Mouse (Mus musculus): ENCODE measurements around the gene Caskin1.

Caskin1 gene

DNA sequence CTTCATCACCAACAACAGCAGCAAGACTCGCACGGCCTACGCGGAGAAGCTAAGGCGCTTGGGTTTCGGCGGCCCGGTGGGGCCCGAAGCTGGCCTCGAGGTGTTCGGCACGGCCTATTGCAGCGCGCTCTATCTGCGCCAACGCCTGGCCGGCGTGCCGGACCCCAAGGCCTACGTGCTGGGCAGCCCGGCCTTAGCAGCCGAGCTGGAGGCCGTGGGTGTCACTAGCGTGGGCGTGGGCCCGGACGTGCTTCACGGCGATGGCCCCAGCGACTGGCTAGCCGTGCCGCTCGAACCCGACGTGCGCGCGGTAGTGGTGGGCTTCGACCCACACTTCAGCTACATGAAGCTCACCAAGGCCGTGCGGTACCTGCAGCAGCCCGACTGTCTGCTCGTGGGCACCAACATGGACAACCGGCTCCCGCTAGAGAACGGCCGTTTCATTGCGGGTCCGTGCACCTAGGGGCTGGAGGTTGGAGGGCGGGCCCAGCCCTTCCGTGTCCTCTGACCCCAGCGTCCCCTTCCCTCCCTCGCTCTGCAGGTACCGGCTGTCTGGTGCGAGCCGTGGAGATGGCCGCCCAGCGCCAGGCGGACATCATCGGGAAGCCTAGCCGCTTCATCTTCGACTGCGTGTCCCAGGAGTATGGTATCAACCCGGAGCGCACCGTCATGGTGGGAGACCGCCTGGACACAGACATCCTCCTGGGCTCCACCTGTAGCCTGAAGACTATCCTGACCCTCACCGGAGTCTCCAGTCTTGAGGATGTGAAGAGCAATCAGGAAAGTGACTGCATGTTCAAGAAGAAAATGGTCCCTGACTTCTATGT is 17.5 kb upstream of the Caskin1 start:
- in situ Hi-C loops (cut with MboI; ENCODE audit: unreplicated experiment in 2 of 2), result no loop called here

DNA sequence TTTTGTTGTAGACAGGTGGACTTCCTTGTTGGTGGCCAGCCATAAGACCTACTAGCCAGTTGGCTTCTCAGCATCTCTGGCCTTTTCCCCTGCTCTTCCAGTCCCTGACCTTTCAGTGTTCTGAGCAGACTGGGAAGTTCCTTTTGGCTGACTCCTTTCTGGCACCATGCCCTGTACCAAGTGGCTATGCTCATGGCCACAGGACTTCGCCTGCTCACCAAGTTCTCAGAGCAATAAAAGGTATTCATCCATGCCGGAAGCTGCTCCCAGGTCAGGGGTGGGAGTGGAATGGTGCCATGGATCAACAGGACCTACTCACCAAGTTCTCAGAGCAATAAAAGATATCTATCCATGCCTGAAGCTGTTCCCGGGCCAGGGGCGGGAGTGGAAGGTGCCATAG is 15.9 kb upstream of the Caskin1 start:
- in situ Hi-C loops (cut with MboI; ENCODE audit: unreplicated experiment in 2 of 2), result no loop called here

DNA sequence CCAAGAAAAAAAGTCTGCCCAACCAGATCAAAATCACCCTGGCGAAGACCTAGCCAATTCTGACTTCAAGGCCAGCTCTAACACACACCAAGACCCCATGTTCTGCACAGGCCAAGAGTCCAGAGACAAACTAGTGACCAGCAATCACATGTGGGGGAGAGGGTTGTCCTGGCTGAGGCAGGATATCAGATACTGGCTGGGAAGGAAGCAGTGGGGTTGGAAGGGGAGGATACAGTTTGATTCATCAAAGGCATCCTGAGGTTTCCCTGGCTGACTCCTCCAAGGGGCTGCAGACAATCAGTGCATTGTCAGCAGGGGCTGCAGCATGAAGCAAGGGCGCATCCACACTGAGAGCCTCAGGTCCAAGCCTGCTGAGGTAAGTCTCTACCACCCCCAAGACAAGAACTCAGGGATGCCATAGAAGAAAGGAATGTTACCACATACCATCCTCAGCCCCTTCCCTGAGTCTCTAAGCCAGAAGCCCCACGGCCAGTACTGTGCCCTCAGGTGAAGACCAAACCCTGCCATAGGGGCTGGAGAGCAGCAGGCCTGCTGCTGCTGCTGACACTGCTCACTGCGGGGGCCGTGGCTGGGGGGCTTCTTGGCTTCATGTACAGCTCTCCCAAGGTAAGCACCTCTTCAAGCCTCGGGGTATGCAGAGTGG is 14.7 kb upstream of the Caskin1 start, which contains the start of gene Bricd5:
Gene Bricd5, plus strand, starts transcription at position 273 of the 664 bp plus-strand sequence.
- in situ Hi-C loops (cut with MboI; ENCODE audit: unreplicated experiment in 2 of 2), result no loop called here

GRCm38 (mm10) chr17:24474557-24474956 is 13.8 kb upstream of the Caskin1 start:
- in situ Hi-C loops (cut with MboI; ENCODE audit: unreplicated experiment in 2 of 2), result no loop called here

DNA sequence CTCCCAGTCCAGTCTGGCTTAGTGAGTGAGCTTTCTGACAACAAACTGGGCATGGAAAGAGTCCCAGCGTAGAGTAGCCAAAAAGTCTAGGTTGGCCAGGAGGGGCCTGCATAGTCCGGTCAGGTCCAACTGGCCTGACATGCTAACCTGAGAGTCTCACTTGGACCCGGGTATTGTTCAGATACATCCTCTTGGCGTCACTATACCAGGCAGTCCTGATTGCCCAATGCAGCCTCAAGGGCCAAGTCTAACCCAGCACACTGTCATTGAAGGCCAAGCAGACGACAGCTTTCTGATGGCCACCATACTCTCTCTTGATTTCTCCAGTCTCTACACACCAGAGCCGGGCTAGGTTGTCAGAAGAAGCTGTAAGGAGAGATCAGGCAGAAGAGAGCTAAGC is 12.8 kb upstream of the Caskin1 start:
- in situ Hi-C loops (cut with MboI; ENCODE audit: unreplicated experiment in 2 of 2), result no loop called here

GRCm38 (mm10) chr17:24476022-24476776 is 12.2 kb upstream of the Caskin1 start:
- in situ Hi-C loops (cut with MboI; ENCODE audit: unreplicated experiment in 2 of 2), result no loop called here

DNA sequence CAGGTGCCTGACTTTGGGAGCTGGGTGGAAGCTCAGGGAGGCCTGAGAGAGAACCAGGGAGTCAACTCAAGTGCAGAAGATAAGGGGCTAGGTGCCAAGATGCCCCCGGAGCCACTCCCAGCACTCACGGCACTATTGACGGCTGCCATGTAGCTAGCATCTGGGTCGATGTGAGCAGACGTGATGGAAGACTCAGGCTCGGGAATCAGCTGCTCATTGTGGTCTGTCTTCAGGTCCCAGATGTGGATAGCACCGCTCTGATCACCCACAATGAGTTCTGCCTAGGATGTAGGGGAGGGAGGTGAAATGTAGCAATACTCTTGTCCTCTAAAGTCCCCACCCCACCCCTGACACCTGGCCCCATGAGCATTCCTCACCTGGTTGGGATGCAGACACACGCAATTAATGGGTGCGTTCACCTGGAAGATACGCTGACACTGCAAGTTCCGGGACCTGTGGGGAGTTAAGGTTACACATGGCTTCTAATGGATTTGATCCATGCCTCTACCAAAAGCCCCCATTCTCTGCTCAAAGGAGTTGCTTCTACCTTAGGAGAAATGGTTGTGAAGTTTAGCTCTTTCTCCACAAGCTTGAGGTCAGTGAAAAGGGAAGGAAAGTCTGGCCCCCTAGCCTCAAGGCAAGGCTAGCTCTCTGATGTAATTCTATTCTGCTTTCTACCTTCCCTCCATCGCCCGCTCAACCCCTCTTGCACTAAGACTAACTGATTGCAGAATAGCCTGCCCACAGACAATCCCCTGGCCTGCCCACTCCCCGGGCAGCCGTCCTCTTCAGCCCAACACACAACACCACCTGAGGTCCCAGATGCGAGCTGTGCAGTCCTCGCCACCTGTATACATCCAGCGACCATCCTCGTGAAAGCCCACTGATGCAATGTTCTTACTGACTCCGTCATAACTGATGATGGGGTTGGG is 11.1 kb upstream of the Caskin1 start:
- in situ Hi-C loops (cut with MboI; ENCODE audit: unreplicated experiment in 2 of 2), result no loop called here

- in situ Hi-C loops (cut with MboI; ENCODE audit: unreplicated experiment in 2 of 2), result no loop called here
These were observed 10.3 kb upstream of the Caskin1 start for GRCm38 (mm10) chr17:24477985-24478600.

DNA sequence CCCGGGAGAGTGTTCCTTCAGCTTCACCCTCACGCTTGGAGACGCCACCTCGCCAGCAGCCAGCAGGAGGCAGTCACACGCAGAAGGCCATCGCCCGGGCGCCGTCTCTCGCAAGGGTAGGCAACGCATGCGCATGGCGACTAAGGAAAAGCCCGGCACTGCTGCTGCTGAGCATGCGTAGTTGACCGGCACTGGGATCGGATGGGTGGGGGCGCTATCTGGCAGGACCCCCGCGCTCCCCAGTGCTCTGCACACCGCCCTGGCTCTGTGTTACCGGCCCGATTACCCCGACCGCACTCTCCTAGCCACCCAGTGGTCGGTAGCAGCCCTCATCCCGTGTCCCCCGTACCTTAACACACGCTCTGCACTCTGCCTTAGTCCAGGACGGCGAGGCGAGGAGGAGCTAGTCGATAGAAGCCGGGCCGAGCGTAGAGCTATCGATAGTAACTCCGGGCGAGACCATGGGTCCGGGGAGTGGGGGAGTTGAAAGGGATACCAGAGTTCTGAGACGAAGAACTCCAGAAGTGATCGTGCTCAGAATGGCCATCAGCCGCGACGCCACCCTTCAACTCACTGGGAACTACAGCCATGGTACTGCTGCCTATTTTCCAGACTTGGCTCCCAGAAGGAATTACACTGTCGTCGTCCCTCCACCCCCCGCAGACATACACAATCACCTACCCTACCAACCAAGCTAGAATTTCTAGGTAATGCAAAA is 9.6 kb upstream of the Caskin1 start, which contains the start of gene Mlst8:
Gene Mlst8, minus strand, starts transcription at position 416 of the 718 bp plus-strand sequence.
- in situ Hi-C loops (cut with MboI; ENCODE audit: unreplicated experiment in 2 of 2), result no loop called here

GRCm38 (mm10) chr17:24479431-24479830 is 9.0 kb upstream of the Caskin1 start:
- in situ Hi-C loops (cut with MboI; ENCODE audit: unreplicated experiment in 2 of 2), result no loop called here

DNA sequence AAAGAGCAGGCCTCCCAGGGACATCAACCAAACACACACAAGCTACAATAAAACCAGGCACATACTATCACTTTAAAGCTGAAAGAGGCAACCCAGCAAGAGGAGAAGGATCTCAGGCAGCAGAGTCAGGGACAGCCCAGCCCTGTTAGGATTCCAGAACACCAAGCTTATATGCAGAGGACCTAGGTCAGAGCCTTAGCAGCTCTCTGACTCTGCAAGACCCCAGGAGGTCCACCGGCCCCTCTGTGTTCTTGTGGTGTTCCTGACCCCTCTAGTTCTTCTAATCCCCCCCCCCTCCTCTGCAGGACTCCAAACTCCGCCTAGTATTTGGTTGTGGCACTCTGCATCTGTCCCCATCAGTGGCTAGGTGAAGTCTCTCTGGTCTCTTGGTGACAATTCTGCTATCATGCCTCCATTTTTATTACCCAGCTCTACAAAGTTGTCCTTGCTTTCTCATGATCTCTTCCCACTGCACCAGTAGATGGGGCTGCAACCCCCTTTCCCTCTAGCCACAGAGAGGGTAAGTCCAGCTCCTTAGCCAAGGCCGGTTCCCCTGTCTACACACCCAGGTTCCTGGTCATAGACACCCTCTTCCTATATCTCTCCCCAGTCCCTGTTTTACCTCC is 8.1 kb upstream of the Caskin1 start:
- in situ Hi-C loops (cut with MboI; ENCODE audit: unreplicated experiment in 2 of 2), result loop anchor here in 1 of 2 experiments (5.0 kb wide), 1 partner anchor 42 kb away; no protein-coding TSS in a partner anchor

- in situ Hi-C loops (cut with MboI; ENCODE audit: unreplicated experiment in 2 of 2), result loop anchor here in 1 of 2 experiments (5.0 kb wide), 1 partner anchor 41 kb away; no protein-coding TSS in a partner anchor
These were observed 7.2 kb upstream of the Caskin1 start for GRCm38 (mm10) chr17:24481027-24481815.

- in situ Hi-C loops (cut with MboI; ENCODE audit: unreplicated experiment in 2 of 2), result loop anchor here in 1 of 2 experiments (5.0 kb wide), 1 partner anchor 39 kb away; no protein-coding TSS in a partner anchor
These were observed 4.9 kb upstream of the Caskin1 start for GRCm38 (mm10) chr17:24483495-24483894.

DNA sequence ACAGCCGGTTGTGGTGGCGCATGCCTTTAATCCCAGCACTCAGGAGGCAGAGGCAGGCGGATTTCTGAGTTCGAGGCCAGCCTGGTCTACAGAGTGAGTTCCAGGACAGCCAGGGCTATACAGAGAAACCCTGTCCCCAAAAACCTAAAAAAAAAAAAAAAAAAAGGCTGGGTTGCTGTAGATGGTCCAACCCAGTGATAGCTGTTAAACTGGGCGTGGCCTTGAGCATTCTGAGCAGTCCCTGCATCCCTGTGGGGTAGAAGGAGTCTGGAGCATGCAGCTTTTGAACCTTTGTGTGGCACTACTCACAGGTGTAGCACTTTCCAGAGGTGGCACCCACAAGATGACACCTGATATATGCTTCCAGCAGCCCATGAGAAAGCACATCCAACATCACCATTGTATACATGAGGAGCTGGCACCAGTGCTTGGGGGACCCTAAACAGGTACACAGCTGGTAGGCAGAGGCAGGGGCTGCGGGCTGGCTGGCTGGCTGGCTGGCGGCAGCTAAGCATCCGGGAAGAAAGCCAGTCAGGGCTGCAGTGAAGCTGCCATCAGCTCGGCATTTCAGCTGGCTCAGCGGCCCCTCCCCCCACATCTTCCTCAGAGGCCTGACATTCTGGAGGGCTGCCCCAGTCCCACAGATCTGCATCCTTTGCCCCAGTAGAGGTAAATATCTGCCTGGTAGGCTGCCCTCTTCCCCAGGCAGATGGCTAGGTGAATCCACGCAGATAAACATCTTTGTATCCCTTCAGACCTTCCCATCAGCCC is 3.1 kb upstream of the Caskin1 start:
- in situ Hi-C loops (cut with MboI; ENCODE audit: unreplicated experiment in 2 of 2), result no loop called here

DNA sequence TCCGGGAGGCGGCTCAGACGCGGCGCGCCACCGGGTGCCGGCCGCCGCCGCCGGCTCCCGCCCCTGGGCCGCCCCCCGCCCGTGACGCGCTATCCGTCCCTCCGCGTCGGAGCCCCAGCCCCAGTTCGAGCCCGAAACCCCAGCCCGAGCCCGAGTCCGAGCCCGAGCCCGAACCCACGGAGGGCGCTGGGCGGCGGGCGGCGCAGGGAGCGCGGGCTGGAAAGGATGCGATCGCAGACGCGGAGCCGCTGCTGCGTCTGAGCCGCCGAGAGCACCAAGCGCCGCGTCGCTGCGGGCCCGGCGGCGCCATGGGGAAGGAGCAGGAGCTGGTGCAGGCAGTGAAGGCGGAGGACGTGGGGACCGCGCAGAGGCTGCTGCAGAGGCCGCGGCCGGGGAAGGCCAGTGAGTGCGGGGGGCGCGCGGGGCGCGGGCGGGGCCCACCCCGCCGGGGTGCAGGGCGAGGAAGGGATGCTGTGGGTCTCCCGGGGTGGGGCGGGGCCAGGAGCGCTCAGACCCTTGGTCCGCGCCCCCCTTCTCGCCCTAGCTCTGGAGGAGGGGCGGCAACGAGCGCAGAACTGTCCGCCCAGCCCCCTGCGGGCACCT is 362 bp downstream of the Caskin1 start:
- in situ Hi-C loops (cut with MboI; ENCODE audit: unreplicated experiment in 2 of 2), result no loop called here

Data from v-Abl transformed pro-B cells (cell line).